Mouse (Mus musculus): ENCODE results near the gene Slc45a3. TPM values are rescaled to one million over a fixed set of nuclear protein-coding genes. Genes with fewer than 3 reads are reported as not detected.

Slc45a3 gene
- polyA plus RNA-seq (2014; fragmentation: Nextera tagmentation; extraction: Ambion mirVana), result 0.66 and 3.4 TPM in 2 replicates

- Histone ChIP-seq H3K27me3 (ENCODE audit: control insufficient read depth, insufficient read depth, low read length) (peaks cover 3% of the 10 kb centered on the region; the same call in 1 of the 2 replicates), H3K36me3 (ENCODE audit: control insufficient read depth, insufficient read depth, low read length) (no peaks in the 10 kb centered on the region), H3K4me3 (ENCODE audit: low read depth, low read length) (peak within 1 kb of the TSS; percentile 71), H3K4me1 (ENCODE audit: control insufficient read depth, insufficient read depth, low read length) (peaks cover 7% of the 10 kb centered on the region), H3K4me2 (ENCODE audit: low read depth, low read length) (peak within 1 kb of the TSS; percentile 99), H3K27ac (ENCODE audit: low read depth, low read length) (no peak within 1 kb of the TSS), H3K9me3 (ENCODE audit: control insufficient read depth, low read length) (no peaks in the 10 kb centered on the region), H3K9ac (replicated peaks; ENCODE audit: low read depth, low read length) (peak within 1 kb of the TSS; percentile 67)
- peak; percentile 31 for ATAC-seq (ENCODE audit: low read depth)
- 0% methylated on average over 31 of the region's 35 CpGs for WGBS
Observed at GRCm38 (mm10) chr1:131962606-131963084, at the start of gene Slc45a3. Gene Slc45a3, plus strand, starts transcription at chr1:131962967.

DNA sequence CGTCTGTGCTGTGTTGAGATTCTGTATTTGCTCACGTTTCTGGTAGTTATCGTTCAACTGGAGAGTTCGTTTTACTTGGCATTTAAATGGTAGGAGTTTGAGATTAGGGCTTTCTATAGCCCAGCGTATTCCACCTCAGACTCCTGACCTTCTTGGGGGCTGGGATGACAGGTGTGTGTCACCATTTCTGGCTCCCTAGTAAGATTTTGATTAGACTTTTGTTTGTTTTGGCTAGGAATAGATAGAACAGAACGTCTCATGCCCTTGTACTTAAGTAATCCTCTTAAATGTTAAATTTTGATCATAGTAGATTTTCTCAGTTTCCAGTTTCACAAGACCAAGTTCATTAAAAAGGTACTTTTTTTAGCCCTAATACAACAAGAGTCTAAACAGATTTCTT lies 45.1 kb upstream of the Slc45a3 start:
- no peak overlapping the region for H3K4me2 ChIP-seq (ENCODE audit: low read depth, low read length)
- ATAC-seq (ENCODE audit: low read depth), result no peak
- no peak overlapping the region for H3K27ac ChIP-seq (ENCODE audit: low read depth, low read length)
- no peak overlapping the region for H3K9ac ChIP-seq (replicated peaks; ENCODE audit: low read depth, low read length)
- no peaks in the 10 kb centered on the region for H3K27me3 ChIP-seq (ENCODE audit: control insufficient read depth, insufficient read depth, low read length)
- no peak overlapping the region for H3K4me3 ChIP-seq (ENCODE audit: low read depth, low read length)
- 87% methylated on average over 6 of the region's 6 CpGs for WGBS
- H3K36me3 ChIP-seq (ENCODE audit: control insufficient read depth, insufficient read depth, low read length), result peaks cover 17% of the 10 kb centered on the region
- no peaks in the 10 kb centered on the region for H3K4me1 ChIP-seq (ENCODE audit: control insufficient read depth, insufficient read depth, low read length)
- H3K9me3 ChIP-seq (ENCODE audit: control insufficient read depth, low read length), result no peaks in the 10 kb centered on the region

DNA sequence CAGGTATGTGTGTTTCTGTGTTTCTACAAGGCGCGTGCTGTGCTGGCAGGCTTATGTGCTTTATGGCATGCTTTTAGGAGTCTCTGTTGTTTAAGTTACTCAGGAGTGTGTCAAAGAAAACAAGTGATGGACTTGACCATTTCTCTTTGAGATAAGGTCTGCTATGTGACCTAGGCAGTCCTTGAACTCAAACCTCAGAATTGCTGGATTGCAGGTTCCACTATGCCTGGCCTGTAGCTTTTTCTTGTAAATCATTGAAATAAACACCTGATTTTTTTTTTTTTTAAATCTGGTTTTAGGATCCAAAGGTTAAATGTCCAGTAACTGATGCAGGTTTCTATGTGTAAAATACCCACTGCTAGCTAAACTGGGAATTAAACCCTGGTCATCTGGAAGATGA lies 43.7 kb upstream of the Slc45a3 start:
- no peak for ATAC-seq (ENCODE audit: low read depth)
- no peaks in the 10 kb centered on the region for H3K9me3 ChIP-seq (ENCODE audit: control insufficient read depth, low read length)
- H3K36me3 ChIP-seq (ENCODE audit: control insufficient read depth, insufficient read depth, low read length), result peaks cover 22% of the 10 kb centered on the region
- H3K9ac ChIP-seq (replicated peaks; ENCODE audit: low read depth, low read length), result no peak overlapping the region
- no peak overlapping the region for H3K4me3 ChIP-seq (ENCODE audit: low read depth, low read length)
- no peak overlapping the region for H3K27ac ChIP-seq (ENCODE audit: low read depth, low read length)
- H3K4me1 ChIP-seq (ENCODE audit: control insufficient read depth, insufficient read depth, low read length), result no peaks in the 10 kb centered on the region
- H3K27me3 ChIP-seq (ENCODE audit: control insufficient read depth, insufficient read depth, low read length), result no peaks in the 10 kb centered on the region
- WGBS, result 100% methylated on average over 2 of the region's 2 CpGs
- H3K4me2 ChIP-seq (ENCODE audit: low read depth, low read length), result no peak overlapping the region

DNA sequence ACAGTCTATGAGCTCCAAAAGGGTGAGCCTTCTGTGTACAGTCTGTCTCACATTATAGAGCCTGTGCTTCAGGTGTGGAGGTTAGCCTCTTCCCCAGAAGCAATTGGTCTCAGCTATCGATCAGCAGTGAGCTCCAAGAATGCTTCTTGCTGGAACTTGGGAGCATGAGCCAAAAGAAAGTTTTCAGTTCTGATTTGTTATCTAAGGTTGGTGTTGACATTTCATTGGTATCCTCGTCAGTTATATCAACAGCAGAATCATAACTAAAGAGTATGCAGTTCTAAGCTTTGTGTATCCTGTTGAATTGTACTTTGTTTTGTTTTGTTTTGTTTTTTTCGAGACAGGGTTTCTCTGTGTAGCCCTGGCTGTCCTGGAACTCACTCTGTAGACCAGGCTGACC lies 40.7 kb upstream of the Slc45a3 start:
- Histone ChIP-seq H3K36me3 (ENCODE audit: control insufficient read depth, insufficient read depth, low read length) (peaks cover 40% of the 10 kb centered on the region), H3K4me1 (ENCODE audit: control insufficient read depth, insufficient read depth, low read length) (no peaks in the 10 kb centered on the region), H3K4me2 (ENCODE audit: low read depth, low read length) (no peak overlapping the region), H3K27me3 (ENCODE audit: control insufficient read depth, insufficient read depth, low read length) (no peaks in the 10 kb centered on the region), H3K9ac (replicated peaks; ENCODE audit: low read depth, low read length) (no peak overlapping the region), H3K4me3 (ENCODE audit: low read depth, low read length) (no peak overlapping the region), H3K27ac (ENCODE audit: low read depth, low read length) (no peak overlapping the region), H3K9me3 (ENCODE audit: control insufficient read depth, low read length) (no peaks in the 10 kb centered on the region)
- no peak for ATAC-seq (ENCODE audit: low read depth)
- 93% methylated on average over 3 of the region's 3 CpGs for WGBS

DNA sequence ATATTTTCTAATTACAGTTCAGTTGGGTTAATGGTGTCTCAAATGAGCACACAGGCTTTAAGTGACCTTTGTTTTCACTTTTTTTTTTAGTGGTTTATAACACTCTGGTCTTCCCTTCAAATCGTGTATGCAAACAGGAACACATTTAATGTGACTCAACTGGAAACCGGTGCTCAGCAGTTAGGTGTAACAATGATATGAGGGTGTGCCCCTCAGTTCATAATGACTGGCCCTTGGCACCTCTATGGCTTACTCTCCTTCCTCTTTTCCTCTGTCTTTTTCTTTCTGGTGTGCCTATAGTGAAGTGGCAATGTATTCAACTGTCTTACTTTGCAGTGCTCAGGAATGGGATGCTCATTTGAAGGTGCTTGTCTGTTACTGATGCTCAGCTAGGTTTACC lies 29.3 kb upstream of the Slc45a3 start:
- WGBS, result 84% methylated on average over 2 of the region's 2 CpGs
- Histone ChIP-seq H3K9me3 (ENCODE audit: control insufficient read depth, low read length) (no peaks in the 10 kb centered on the region), H3K27me3 (ENCODE audit: control insufficient read depth, insufficient read depth, low read length) (no peaks in the 10 kb centered on the region), H3K4me1 (ENCODE audit: control insufficient read depth, insufficient read depth, low read length) (no peaks in the 10 kb centered on the region), H3K4me2 (ENCODE audit: low read depth, low read length) (no peak overlapping the region), H3K4me3 (ENCODE audit: low read depth, low read length) (no peak overlapping the region), H3K27ac (ENCODE audit: low read depth, low read length) (no peak overlapping the region), H3K9ac (replicated peaks; ENCODE audit: low read depth, low read length) (no peak overlapping the region), H3K36me3 (ENCODE audit: control insufficient read depth, insufficient read depth, low read length) (peaks cover 29% of the 10 kb centered on the region)
- ATAC-seq (ENCODE audit: low read depth), result no peak

DNA sequence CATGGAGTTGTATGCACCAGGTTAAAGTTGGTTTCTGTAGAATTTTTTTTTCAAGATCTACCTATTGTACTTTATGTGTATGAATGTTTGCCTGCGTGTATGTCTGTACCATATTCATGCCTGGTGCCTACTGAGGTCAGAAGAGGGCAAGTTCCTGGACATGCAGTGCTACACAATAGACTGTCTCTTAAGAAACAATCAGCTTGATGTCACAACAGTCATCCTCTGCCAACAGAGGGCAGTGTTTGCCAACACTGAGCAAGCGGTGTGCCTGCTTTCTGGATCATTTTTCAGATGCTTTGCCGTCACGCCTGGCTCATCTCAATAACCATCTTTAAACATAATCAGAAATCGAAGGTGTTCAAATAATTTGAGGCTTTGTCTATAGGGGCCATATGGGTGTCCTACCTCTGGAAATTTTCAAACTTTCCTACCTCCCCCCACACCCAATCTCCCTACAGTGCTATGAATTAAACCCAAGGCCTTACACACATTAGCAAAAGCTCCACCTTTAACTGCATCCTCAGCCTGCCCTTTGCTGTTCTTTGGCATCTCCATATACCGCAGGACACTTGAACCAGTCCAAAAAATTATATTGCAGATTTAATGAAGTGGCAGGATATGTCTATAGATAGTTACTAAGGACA lies 25.0 kb upstream of the Slc45a3 start:
- Histone ChIP-seq H3K9me3 (ENCODE audit: control insufficient read depth, low read length) (no peaks in the 10 kb centered on the region), H3K9ac (replicated peaks; ENCODE audit: low read depth, low read length) (no peak overlapping the region), H3K4me2 (ENCODE audit: low read depth, low read length) (no peak overlapping the region), H3K4me3 (ENCODE audit: low read depth, low read length) (no peak overlapping the region), H3K36me3 (ENCODE audit: control insufficient read depth, insufficient read depth, low read length) (peaks cover 3% of the 10 kb centered on the region; the same call in 1 of the 2 replicates), H3K27me3 (ENCODE audit: control insufficient read depth, insufficient read depth, low read length) (no peaks in the 10 kb centered on the region), H3K27ac (ENCODE audit: low read depth, low read length) (no peak overlapping the region), H3K4me1 (ENCODE audit: control insufficient read depth, insufficient read depth, low read length) (no peaks in the 10 kb centered on the region)
- peak; percentile 71 for ATAC-seq (ENCODE audit: low read depth)
- WGBS, result 45% methylated on average over 6 of the region's 6 CpGs

GRCm38 (mm10) chr1:131938811-131939210 lies 24.0 kb upstream of the Slc45a3 start:
- Histone ChIP-seq H3K4me1 (ENCODE audit: control insufficient read depth, insufficient read depth, low read length) (no peaks in the 10 kb centered on the region), H3K9ac (replicated peaks; ENCODE audit: low read depth, low read length) (no peak overlapping the region), H3K27ac (ENCODE audit: low read depth, low read length) (no peak overlapping the region), H3K36me3 (ENCODE audit: control insufficient read depth, insufficient read depth, low read length) (peaks cover 2% of the 10 kb centered on the region; the same call in 1 of the 2 replicates), H3K4me3 (ENCODE audit: low read depth, low read length) (no peak overlapping the region), H3K4me2 (ENCODE audit: low read depth, low read length) (no peak overlapping the region), H3K9me3 (ENCODE audit: control insufficient read depth, low read length) (no peaks in the 10 kb centered on the region), H3K27me3 (ENCODE audit: control insufficient read depth, insufficient read depth, low read length) (no peaks in the 10 kb centered on the region)
- 76% methylated on average over 1 of the region's 1 CpGs for WGBS
- no peak for ATAC-seq (ENCODE audit: low read depth)

DNA sequence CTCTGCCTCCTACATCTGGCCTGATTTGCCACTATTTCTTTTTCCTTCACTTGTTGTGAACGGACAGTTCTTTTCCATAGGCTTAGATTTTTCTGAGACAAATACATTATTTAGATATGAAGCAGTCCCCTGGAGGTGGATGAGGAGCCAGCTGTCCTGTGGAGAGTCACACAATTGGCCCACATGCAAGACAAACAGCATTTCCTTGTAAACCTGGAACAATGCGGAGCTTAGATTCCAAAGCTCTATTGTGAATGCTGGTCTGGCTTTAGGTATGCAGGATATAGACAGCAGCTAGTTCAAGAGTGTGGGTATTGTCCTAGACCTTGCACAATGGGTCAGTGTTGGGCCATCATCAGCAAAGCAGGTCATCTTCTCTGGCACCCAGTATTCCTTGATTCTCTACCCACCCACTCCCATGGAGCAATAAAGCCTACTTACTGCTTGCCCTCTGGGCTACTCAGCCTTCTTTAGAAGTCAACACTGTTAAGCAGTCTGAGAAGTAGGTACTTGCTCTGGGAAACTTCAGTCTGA lies 22.0 kb upstream of the Slc45a3 start:
- 54% methylated on average over 2 of the region's 2 CpGs for WGBS
- H3K9me3 ChIP-seq (ENCODE audit: control insufficient read depth, low read length), result no peaks in the 10 kb centered on the region
- H3K4me2 ChIP-seq (ENCODE audit: low read depth, low read length), result no peak overlapping the region
- no peak overlapping the region for H3K27ac ChIP-seq (ENCODE audit: low read depth, low read length)
- H3K4me1 ChIP-seq (ENCODE audit: control insufficient read depth, insufficient read depth, low read length), result no peaks in the 10 kb centered on the region
- H3K4me3 ChIP-seq (ENCODE audit: low read depth, low read length), result no peak overlapping the region
- no peaks in the 10 kb centered on the region for H3K27me3 ChIP-seq (ENCODE audit: control insufficient read depth, insufficient read depth, low read length)
- no peak for ATAC-seq (ENCODE audit: low read depth)
- no peaks in the 10 kb centered on the region for H3K36me3 ChIP-seq (ENCODE audit: control insufficient read depth, insufficient read depth, low read length)
- H3K9ac ChIP-seq (replicated peaks; ENCODE audit: low read depth, low read length), result no peak overlapping the region

DNA sequence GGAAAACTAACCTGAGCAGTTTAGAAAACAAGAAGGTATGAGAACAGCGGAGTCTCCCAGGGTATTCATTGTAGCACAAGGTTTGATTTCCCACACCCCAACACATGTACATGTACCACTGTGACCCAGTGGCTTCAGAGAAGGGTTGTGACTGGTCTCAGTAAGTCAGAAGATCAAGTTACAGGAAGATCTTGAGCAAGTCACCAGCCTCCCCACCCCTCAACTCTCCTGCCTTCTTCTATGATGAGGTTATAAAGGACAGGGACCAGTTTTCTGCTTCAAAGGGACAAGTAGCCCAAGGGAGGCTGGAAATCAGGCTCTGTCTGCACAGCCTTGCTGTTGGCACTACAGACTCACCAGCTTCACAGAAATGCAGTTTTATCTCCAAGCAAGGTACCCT lies 21.3 kb upstream of the Slc45a3 start:
- Histone ChIP-seq H3K27me3 (ENCODE audit: control insufficient read depth, insufficient read depth, low read length) (no peaks in the 10 kb centered on the region), H3K4me2 (ENCODE audit: low read depth, low read length) (no peak overlapping the region), H3K4me1 (ENCODE audit: control insufficient read depth, insufficient read depth, low read length) (no peaks in the 10 kb centered on the region), H3K36me3 (ENCODE audit: control insufficient read depth, insufficient read depth, low read length) (no peaks in the 10 kb centered on the region), H3K9me3 (ENCODE audit: control insufficient read depth, low read length) (no peaks in the 10 kb centered on the region), H3K27ac (ENCODE audit: low read depth, low read length) (no peak overlapping the region), H3K4me3 (ENCODE audit: low read depth, low read length) (no peak overlapping the region), H3K9ac (replicated peaks; ENCODE audit: low read depth, low read length) (no peak overlapping the region)
- WGBS, result 91% methylated on average over 1 of the region's 1 CpGs
- no peak for ATAC-seq (ENCODE audit: low read depth)
